Mouse (Mus musculus): Measurements from ENCODE around the gene Ppp4r4. TPM values are rescaled to one million over a fixed set of nuclear protein-coding genes. Genes with fewer than 3 reads are reported as not detected.
"Not testable (repeated sequence)": the region's sequence is repeated elsewhere in the genome, so short reads cannot be mapped to it uniquely, and the experiment has no call there.

Gene Ppp4r4
- total RNA-seq (2012; rRNA removed) (1.0 and 1.3 TPM in 2 replicates), polyA plus RNA-seq (2012; ENCODE audit: insufficient read depth in 1 of 2, insufficient read length in 2 of 2, low read depth in 1 of 2, low replicate concordance in 2 of 2, missing spikeins in 1 of 2) (1 to 10 TPM in 1 of 2 experiments, not detected in 1; 3.0 TPM)

- DNase-seq (ENCODE audit: low read depth, low spot score): peak; percentile 96
- peak within 1 kb of the TSS; percentile 70 to 84 for H3K4me3 ChIP-seq (ENCODE audit: control insufficient read depth in 1 of 2, insufficient read depth in 1 of 2, low read depth in 2 of 2, low read length in 2 of 2)
- H3K9ac ChIP-seq (ENCODE audit: control insufficient read depth, low read depth, low read length, poor library complexity, severe bottlenecking): peak within 1 kb of the TSS; percentile 86
- H3K36me3 ChIP-seq (ENCODE audit: control insufficient read depth in 1 of 2, insufficient read depth in 2 of 2, low read length in 2 of 2): no peaks in the 10 kb centered on the region
- TF ChIP-seq MAZ (IDR thresholded peaks at IDR 0.05; ENCODE audit: low read depth, low read length) (peak; percentile 87), TBP (IDR thresholded peaks at IDR 0.05; ENCODE audit: low read depth, low read length) (0 out of 2 replicates have a peak, but pooled peaks have one; percentile 40), MAX (IDR thresholded peaks at IDR 0.05; ENCODE audit: low read length) (peak; percentile 79), ZC3H11A (IDR thresholded peaks at IDR 0.05; ENCODE audit: low read depth, low read length) (no peak), CTCF (IDR thresholded peaks at IDR 0.05 in 2 of 3, conservative IDR thresholded peaks at IDR 0.05 in 1 of 3; ENCODE audit: control insufficient read depth in 1 of 3, insufficient read depth in 1 of 3, low read depth in 2 of 3, low read length in 3 of 3, poor library complexity in 1 of 3, severe bottlenecking in 1 of 3) (no peak), MEF2A (IDR thresholded peaks at IDR 0.05; ENCODE audit: extremely low read depth, insufficient replicate concordance, low read depth, low read length, poor library complexity, severe bottlenecking) (no peak), HCFC1 (IDR thresholded peaks at IDR 0.05; ENCODE audit: low read depth, low read length) (peak; percentile 22; the same call in 1 of the 2 replicates), POLR2A (IDR thresholded peaks at IDR 0.05; ENCODE audit: control insufficient read depth in 1 of 2, insufficient read depth in 1 of 2, low read depth in 1 of 2, low read length in 2 of 2, poor library complexity in 1 of 2) (peak in 1 of 2 experiments; percentile 38; a peak in 1 of 4 replicates), NELFE (IDR thresholded peaks at IDR 0.05; ENCODE audit: low read depth, low read length) (peak; percentile 13; the same call in 1 of the 2 replicates), RAD21 (IDR thresholded peaks at IDR 0.05; ENCODE audit: low read depth, low read length) (no peak), SIN3A (IDR thresholded peaks at IDR 0.05; ENCODE audit: low read length) (peak; percentile 57), ETS1 (IDR thresholded peaks at IDR 0.05; ENCODE audit: low read depth, low read length) (peak; percentile 47; the same call in 1 of the 2 replicates), NRF1 (IDR thresholded peaks at IDR 0.05; ENCODE audit: insufficient read depth, low read depth, low read length, poor library complexity, severe bottlenecking) (peak; percentile 96), E2F4 (IDR thresholded peaks at IDR 0.05; ENCODE audit: borderline replicate concordance, low read depth, low read length) (peak; percentile 62; the same call in 1 of the 2 replicates)
- peaks cover 2% of the 10 kb centered on the region; the same call in 1 of the 2 replicates for H3K79me2 ChIP-seq (ENCODE audit: control insufficient read depth, insufficient read depth, low read length, poor library complexity)
- H3K27ac ChIP-seq (ENCODE audit: control insufficient read depth, low read depth, low read length): no peak within 1 kb of the TSS
- H3K4me1 ChIP-seq (ENCODE audit: control insufficient read depth in 1 of 2, insufficient read depth in 2 of 2, low read length in 2 of 2): no peaks in the 10 kb centered on the region
- H3K27me3 ChIP-seq (ENCODE audit: control insufficient read depth in 1 of 2, insufficient read depth in 2 of 2, low read length in 2 of 2): peaks cover 0 to 2% of the 10 kb centered on the region in 2 experiments; a peak in 1 of 4 replicates
- no peaks in the 10 kb centered on the region for H3K9me3 ChIP-seq (replicated peaks; ENCODE audit: insufficient read depth, low read length)
Measured at GRCm38 (mm10) chr12:103532020-103532648, at the start of gene Ppp4r4. Gene Ppp4r4, plus strand, starts transcription at chr12:103532283.

- Histone ChIP-seq H3K79me2 (ENCODE audit: control insufficient read depth, insufficient read depth, low read length, poor library complexity) (no peaks in the 10 kb centered on the region), H3K9ac (ENCODE audit: control insufficient read depth, low read depth, low read length, poor library complexity, severe bottlenecking) (no peak overlapping the region)
Measured at GRCm38 (mm10) chr12:103482781-103483180, 49.3 kb upstream of the Ppp4r4 start.

GRCm38 (mm10) chr12:103484200-103484972 is 47.7 kb upstream of the Ppp4r4 start:
- not testable (repeated sequence) for H3K9me3 ChIP-seq (replicated peaks; ENCODE audit: insufficient read depth, low read length); H3K4me1 ChIP-seq (ENCODE audit: control insufficient read depth in 1 of 2, insufficient read depth in 2 of 2, low read length in 2 of 2); H3K4me3 ChIP-seq (ENCODE audit: control insufficient read depth in 1 of 2, insufficient read depth in 1 of 2, low read depth in 2 of 2, low read length in 2 of 2); H3K79me2 ChIP-seq (ENCODE audit: control insufficient read depth, insufficient read depth, low read length, poor library complexity); H3K27me3 ChIP-seq (ENCODE audit: control insufficient read depth in 1 of 2, insufficient read depth in 2 of 2, low read length in 2 of 2); H3K27ac ChIP-seq (ENCODE audit: control insufficient read depth, low read depth, low read length); DNase-seq (ENCODE audit: low read depth, low spot score); H3K36me3 ChIP-seq (ENCODE audit: control insufficient read depth in 1 of 2, insufficient read depth in 2 of 2, low read length in 2 of 2); H3K9ac ChIP-seq (ENCODE audit: control insufficient read depth, low read depth, low read length, poor library complexity, severe bottlenecking)

More at GRCm38 (mm10) chr12:103482781-103483180, 49.3 kb upstream of the Ppp4r4 start:
- H3K27me3 ChIP-seq (ENCODE audit: control insufficient read depth in 1 of 2, insufficient read depth in 2 of 2, low read length in 2 of 2): 0 out of 4 replicates have a peak, but pooled peaks cover 0 to 1% of the 10 kb centered on the region in 2 experiments
- H3K4me1 ChIP-seq (ENCODE audit: control insufficient read depth in 1 of 2, insufficient read depth in 2 of 2, low read length in 2 of 2): peaks cover 0 to 3% of the 10 kb centered on the region in 2 experiments; a peak in 1 of 4 replicates
- no peak for DNase-seq (ENCODE audit: low read depth, low spot score)
- no peak overlapping the region for H3K4me3 ChIP-seq (ENCODE audit: control insufficient read depth in 1 of 2, insufficient read depth in 1 of 2, low read depth in 2 of 2, low read length in 2 of 2)
- H3K36me3 ChIP-seq (ENCODE audit: control insufficient read depth in 1 of 2, insufficient read depth in 2 of 2, low read length in 2 of 2): no peaks in the 10 kb centered on the region
- no peak overlapping the region for H3K27ac ChIP-seq (ENCODE audit: control insufficient read depth, low read depth, low read length)
- no peaks in the 10 kb centered on the region for H3K9me3 ChIP-seq (replicated peaks; ENCODE audit: insufficient read depth, low read length)
- TF ChIP-seq GATA1 (IDR thresholded peaks at IDR 0.05; ENCODE audit: low read depth, low read length) (no peak), TBP (IDR thresholded peaks at IDR 0.05; ENCODE audit: low read depth, low read length) (no peak), CHD1 (IDR thresholded peaks at IDR 0.05; ENCODE audit: low read depth, low read length) (no peak), USF2 (IDR thresholded peaks at IDR 0.05; ENCODE audit: borderline replicate concordance in 1 of 2, insufficient read depth in 1 of 2, low read depth in 1 of 2, low read length in 2 of 2) (no peak), ZMIZ1 (IDR thresholded peaks at IDR 0.05; ENCODE audit: low read depth, low read length) (no peak)

Measured in MEL (cell line).